Mouse (Mus musculus) cerebellum, postnatal 4 days (tissue): ENCODE data around the gene Trim65.

Experiments used
- DNase-seq, 2 experiments: peaks; one replicate each; pipeline ENCODE4 v3.0.0; 2022; ENCODE audit warnings: low spot score in 2 of 2, mixed read lengths in 1 of 2

Trim65 gene

DNA sequence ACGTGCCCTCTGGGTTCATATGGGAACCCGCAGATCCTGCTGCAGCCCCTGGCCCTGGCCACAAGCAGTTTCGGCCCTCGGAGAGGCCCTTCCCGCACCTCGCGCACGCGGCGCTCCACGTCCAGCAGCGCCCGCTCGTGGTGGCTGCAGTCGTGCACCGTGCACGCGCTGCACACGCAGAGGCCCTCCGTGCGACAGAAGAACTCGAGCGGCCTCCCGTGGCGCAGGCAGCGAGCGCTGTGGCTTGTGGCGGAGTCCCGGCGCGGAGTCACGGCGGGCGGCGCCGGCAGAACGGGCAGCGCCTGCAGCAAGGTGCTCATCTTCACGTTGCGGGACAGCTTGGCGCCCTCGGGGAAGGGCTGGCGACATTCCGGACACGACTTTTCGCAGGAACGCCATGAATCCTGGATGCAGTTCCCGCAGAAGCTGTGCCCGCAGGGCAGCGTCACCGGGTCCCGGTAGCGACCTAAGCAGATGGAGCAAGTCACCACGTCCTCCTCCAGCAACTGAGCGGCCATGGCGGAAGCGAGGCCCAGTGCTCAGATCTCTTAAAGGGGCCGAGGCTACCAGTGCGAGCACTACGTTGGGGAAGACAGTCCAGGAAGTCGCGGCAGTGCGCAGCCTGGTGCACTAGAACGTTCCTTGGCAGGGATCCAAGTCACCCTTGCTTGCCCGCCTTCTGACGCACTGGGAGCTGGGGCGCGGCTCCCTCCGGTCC lies at the start of gene Trim65:
Gene Trim65 (minus strand): TSS at position 641 of the 718 bp plus-strand sequence.
- DNase-seq, result peak; percentile 74 to 88

DNA sequence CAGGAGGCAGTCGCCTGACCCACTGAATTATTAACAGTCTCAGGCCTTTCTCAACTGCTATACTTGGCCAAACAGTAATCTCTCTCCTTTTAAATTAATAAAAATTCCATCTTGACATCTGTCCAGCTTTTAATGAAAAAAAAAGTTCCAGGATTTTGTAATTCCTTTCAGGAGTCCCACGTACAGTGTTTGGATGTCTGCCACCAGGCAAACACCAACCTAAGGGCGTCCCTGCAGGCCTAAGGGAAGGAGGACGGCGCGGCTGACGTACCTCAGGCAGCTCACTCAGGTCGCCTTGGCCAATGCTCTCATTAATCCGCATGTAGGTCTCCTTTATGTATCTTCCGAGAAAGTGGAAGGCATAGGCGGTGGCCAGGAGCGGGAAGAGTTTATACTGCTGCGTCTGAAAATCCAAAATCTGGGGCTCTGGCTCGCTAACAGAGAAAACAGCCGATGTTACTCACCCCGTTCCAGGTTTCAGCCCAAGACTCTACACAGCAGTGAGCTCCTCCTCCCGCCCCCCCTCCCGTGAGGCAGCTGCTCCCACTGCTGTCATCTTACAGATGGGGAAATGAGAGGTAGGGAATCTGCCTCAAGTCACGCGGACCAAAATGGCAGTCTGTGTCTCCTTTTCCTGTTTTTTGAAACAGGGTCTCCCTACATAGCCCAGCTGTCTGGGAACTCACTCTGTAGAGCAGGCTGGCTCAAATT lies 47.6 kb upstream of the Trim65 start:
- no peak for DNase-seq

DNA sequence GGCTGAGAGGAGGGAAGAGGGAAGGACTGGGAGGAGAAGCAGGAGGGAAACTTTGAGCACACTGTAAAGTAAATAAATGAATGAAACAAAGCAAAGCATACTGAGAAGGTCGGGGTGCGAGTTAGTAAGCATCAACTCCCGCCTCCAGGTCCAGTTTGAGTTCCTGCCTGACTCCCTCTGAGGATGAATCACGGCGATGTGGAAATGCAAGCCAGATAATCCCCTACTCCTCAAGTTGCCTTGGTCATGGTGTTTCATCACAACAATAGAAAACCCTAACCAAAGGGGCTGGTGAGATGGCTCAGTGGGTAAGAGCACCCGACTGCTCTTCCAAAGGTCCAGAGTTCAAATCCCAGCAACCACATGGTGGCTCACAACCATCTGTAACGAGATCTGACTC lies 45.1 kb upstream of the Trim65 start:
- no peak for DNase-seq

DNA sequence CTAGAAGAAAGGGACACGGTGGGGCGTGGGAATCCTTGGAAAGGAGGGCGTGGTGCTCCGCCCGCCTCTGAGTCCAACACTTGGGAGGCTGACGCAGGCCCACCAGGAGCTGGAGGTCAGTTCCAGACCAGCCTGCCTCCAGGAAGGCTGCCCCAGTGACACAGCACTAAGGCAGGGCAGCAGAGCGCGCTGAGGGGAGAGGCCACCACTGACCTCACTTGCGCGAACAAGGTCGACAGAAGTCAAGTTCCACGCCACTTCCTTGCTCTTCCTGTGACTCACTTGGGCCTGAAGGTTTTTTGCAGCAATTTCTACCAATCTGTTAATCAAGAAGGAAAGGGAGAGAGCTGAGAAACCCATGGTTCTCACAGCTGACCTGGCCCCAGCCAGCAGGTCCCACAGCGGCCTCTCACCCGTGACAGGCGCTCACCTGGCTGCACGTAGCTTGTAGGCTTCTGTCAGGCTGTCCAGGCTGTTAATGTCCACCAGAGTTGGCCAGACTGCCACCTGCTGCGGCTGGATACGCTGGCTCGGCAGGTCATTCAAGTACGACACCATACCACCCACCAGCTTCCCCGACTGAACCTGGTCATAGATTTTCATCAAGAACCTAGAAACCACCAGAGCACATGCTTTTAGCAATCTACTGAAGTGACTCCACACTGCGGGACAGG lies 44.0 kb upstream of the Trim65 start:
- no peak for DNase-seq

DNA sequence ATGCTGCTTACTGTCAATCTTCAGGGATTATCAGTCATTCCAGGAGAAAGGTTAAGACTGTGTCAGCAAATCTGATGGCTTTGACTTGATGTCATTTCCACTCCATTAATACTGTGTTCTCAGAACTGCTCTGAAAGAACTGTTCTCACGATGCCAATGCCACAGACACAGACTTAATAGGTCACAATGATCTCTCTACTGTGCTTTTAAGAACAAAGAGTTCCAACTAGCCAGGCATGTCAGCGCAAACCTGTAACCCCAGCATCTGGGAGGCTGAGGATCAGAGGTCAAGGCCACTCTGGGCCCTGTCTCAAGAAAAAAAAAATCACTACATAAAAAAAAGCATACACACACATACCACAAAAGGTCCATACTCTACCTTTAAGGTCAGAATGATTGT lies 41.0 kb upstream of the Trim65 start:
- DNase-seq, result no peak

DNA sequence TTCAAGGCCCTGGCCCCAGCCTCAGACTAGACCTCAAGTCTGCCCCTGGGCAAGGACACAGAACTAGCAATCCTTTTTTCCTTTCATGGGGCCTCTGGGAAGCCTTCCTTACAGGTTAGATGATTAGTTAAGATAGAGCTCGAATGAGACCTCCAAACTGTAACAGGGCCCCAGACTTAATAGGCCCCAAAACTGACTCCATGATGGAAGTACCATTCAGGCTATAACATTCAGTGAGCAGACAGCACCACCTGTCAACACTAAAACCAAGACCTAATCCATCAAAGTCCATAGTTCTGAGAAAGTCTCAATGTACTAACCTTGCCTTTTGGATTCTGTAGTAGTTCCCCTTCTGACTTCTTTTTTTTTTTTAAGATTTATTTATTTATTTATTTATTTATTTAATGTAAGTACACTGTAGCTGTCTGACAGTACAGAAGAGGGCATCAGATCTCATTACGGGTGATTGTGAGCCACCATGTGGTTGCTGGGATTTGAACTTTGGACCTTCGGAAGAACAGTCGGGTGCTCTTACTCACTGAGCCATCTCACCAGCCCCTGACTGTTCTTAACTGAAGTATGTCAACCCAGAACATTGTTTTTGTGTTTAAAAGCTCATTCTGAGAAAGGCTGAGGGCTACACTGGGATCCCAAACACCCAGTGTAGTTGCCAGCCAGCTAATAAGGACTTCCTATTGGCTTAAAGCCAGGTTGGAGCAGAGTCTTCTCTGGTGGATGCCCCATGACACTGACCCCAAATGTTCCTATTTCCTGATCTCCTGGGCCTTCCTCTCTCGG lies 39.3 kb upstream of the Trim65 start:
- no peak for DNase-seq

DNA sequence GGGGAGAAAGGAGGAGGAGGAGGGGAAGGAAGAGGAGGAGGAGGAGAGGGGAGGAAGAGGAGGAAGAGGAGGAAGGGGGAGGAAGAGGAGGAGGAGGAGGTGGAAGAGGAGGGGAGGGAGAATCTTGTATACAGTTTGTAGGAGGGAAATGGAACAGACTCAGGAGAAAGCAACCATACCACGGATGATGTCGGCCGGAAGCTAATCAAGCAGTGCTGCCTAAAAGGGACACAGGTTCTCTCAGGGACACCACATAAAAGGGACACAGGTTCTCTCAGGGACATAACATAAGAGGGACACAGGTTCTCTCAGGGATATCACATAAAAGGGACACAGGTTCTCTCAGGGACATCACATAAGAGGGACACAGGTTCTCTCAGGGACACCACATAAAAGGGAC lies 38.3 kb upstream of the Trim65 start:
- no peak for DNase-seq

DNA sequence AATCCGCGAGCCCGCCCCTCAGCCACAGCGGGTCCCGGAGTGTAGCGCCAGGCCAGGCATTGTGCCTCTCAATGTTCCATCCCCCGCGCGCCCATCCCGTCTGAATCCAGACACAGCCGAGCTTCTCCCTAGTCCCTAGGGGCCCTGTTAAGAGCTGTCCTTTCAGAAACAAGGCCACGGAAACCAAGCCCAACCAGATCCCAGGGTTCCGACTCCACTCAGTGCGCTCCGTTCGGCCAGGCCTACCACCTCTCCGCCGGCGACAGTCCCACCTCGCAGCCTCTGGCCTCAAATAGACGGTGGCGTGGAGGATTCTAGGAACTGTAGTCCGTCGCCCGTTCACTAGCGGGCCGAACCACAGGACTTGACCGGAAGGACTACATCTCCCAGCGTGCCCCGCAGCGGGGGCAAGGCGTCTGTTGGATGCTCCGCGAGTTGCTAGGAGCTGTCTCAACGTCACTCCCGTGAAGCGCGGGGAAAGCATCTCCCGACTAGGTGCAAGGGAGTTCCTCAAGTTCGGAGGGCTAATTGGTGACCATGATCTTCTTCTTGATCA lies 37.0 kb upstream of the Trim65 start, which contains the start of gene Fbf1:
Gene Fbf1 (minus strand): TSS at position 283 of the 556 bp plus-strand sequence.
- DNase-seq, result peak; percentile 92 to 94

DNA sequence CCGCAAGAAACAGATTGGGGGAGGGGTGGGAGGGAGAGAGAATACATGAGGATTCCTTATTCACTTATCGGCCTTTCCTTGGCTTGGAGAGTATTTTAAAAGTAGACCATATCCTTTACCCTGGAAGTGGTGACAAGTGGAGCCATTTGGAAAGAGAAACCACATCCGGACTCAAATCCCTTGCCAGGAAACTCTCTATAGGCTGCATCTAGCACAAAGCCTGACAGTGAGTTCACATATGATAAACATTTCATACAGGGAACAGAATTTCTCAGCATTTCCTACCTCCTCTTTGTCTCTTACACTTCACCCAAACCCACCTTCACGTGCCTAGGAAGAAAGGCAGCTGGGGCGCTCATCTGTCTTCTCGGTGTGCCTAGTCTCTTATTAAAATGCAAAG lies 36.3 kb upstream of the Trim65 start:
- no peak for DNase-seq

DNA sequence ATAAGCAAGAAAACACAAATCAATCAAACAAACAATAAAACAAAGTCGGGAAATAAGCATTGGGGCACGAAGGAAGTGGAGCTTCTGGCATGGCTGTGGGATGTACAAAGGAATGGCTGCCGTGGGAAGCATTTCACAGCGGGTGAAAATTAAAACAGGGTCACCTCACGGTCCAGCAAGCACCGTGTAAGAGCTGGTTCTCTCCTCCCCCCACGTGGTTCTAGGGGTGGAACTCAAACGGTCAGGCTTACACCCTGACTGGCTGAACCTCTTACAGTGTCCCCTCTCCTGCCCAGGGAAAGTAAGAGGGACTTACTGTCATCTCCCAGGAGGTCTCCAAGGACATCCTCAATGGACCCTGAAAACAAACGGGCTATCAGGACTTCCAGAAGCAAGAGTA lies 32.1 kb upstream of the Trim65 start:
- DNase-seq, result no peak

DNA sequence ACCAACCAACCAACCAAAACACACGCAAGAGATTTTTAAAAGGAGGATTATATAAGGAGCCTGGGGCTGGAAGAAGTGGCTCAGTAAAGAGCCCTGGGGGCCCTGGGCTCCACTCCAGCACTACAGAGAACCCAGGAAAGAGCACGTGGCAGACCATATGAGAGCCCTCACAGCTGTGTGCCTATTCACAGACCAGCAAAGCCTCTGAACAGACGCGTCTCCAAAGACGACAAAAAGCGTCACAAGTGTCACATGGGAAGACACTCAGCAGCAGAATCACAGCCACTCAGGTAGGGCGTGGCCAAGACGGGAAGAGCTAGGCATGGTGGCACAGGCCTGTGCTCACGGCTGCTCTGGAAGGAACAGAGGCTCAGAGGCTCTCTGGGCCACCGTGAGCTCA lies 31.2 kb upstream of the Trim65 start:
- DNase-seq, result no peak

DNA sequence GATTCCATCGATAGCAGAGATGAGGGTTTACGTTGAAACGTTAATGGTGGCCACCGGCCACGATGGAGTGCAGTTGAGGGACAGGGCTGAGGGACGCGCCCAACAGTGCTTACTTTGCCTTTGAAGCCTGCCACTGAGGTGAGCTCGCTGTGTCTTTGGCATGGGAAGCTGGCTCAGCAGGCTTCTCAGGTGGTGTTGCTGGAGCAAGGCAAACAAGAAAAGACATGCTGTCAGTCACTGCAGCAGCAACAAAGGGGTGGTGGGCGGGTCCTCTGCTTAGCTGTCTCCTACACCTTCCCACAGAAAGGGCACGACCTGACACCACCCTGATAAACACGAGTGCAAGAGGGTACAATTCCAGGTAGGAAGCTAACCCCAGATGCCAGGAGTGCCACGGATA lies 30.4 kb upstream of the Trim65 start:
- DNase-seq, result no peak

DNA sequence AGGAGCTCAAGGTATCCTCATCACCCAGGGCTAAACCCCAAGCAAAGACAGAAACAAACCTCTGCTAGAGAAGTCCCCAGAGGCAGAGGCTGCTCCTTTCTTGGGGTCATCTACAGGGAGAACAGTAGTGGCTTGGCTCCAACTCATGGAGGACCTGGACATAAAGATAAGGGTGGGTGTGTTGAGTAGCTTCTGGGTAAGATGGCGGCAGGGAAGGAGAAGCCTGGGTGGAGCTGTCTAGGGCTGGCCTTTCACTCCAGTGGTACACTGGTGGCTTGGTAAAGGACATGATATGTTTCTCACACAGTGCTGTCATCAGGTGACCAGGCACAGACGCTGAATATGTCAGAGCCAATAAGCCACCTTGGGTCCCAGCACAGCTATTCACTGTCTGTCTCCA lies 20.0 kb upstream of the Trim65 start:
- no peak for DNase-seq

DNA sequence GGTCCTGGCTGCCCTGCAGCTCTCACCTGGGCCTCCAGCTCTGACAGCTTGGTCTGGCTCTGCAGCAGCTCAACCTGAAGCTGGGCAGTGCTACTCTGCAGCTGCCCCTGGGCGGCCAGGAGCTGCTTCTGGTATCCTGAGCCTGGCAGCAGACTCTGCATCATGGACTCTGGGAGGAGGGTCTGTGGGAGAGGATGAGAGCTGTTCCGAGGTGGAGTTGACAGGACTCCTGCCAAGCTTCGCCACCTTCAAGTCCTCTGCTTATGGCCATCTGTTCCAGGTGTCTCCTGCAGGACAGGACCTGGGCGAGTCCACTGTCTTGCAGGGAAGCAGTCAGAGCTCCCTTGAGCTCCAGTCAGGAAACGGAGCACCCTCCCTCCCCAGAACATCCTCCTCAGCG lies 18.4 kb upstream of the Trim65 start:
- no peak for DNase-seq

DNA sequence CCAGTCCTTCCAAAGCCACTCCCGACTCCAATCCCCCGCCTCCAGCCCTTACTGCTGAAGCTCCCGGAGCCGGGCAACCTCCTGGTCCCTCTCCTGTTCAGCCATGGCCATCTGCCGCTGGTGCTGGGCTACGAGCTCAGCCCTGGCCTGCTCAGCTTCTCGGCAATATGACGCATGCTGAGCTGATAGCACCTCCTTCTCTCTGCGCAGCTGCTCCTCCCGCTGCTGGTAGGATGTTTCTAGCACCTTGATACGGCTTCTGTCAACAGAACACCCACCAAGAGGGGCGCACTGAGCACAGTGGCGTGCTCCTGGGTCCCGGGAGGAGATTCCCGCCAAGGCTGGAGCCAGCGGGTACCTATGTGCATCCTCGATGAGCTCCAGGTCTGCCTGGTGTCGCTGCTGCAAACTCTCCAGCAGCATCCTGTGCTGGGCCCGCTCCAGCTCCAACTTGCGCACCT lies 17.9 kb upstream of the Trim65 start:
- DNase-seq, result peak in 1 of 2 experiments; percentile 61

DNA sequence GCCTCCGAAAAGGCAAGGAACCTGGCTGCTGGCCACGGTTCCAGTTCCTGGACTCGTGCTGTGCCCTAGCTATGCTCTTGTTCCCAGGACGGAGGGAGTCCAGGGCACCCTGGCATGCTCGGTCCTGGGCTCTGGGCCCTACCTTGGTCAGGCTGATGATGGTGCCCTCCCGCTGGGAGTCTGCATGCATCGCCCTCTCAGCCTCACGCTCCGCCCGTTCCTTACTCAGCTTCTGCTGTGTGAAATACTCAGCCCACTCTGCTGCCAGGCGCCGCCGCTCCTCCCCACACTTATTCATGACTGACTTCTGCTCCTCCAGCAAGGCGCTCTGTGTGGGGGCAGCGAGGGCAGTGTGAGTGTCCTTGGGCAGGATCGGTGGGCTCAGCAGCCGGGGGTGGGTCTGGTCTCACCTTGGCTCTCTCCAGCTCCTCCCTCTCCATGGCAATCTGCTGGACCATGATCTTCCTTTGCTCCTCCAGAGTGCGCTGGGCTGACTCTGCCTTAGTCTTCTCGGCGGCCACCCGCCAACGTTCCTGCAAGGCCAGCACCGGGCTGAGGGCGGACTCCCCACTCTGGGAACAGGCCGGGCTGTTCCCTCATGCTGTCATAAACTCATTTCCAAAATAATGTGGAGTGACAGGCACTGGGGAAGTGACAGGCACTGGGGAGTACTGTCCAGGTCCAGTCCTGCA lies 15.5 kb upstream of the Trim65 start:
- peak in 1 of 2 experiments; percentile 28 for DNase-seq

DNA sequence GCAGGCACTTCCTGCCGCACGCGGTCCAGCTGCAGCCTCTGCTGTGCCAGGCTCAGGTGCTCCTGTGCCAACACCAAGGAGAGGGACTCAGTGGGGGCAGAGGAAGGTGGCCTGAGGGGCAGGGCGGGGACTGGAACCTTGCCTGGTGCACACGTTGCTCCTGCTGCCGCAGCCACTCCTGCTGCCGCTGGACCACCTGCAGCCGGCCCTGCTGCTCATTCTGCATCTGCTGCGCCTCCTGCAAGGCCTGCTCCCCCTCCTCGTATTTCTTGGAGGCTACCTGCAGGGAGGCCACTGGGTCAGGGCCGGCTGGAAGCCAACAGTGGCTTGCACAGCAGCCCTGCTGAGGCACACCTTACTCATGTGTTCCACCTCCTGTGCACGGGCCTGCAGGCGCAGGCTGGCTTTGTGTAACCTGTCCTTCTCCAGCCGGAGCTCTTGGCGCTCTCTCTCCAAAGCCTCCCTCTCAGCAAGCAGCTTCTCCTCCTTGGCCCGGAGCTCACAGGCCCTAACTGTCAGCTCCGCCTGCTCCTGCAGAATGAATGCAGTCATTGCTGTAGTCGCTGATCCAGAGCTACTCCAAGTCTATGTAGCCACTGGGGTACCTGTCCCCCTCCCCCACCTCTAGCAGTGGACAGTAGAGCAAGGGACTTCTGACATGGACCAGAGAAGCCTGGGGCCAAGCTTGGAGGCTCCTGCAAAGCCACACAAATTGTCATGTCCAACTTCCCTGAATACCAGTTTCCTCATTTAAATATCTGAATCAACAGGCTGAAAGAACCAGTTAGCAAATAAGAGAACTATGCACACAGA lies 14.8 kb upstream of the Trim65 start:
- DNase-seq, result peak in 1 of 2 experiments; percentile 36

DNA sequence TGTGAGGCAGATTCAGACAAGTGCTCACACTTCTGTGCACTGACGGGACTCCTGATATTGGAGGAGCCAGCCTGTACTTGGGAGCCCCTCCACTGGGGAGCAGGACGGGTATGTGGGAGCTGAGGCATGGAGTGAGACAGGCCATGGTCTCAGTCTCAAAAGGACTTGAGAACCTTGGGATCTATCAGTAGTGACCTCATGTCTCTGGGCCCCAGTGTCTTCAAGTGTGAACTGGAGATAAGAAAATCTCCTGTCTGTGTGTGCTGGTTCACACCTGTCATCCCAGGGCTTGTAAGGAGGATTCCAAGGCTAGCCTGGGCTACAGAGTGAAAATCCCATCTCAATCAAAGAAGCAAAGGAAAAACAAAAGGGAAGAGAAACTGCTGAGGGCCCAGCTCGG lies 12.5 kb upstream of the Trim65 start:
- DNase-seq, result no peak

DNA sequence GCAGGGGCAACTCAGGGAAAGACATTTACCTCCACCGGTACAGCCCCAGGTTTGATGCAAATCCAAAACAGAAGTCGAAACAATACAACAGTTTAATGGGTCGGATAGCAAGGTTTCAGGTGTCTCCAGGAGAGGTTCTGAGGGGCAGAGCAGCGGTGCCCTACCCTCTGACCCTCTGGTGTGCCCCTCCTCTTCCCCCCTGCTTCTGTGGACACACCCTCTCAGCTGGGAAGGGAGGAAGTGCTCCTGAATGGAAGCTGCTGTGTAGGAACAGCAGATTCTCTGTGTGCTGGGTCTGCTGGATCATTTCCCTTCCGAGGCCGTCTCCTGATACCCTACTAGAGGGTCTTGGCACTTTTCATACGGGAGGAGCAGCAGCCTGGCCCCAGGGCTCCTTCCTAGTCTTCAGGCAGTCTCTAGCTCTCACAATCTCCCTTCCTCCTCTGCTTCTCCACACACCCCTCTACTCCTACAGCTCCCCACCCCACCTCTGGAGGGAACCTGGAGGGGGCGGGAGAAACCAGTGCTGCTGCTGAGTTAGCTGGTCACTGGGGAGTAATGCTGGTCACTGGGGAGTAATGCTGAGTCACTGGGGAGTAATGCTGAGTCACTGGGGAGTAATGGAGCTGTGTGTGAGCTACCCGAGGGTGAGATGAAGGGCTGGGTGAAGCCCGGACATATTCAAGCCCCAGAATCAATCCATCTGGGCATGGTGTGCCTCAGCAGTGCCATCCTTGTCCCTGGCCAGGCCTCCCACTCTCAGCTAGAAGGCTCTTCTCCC lies 11.5 kb upstream of the Trim65 start:
- DNase-seq, result no peak
